Mouse (Mus musculus): ENCODE data around the gene Ahsa2. TPM values are rescaled to one million over a fixed set of nuclear protein-coding genes. Genes with fewer than 3 reads are reported as not detected.
"Not testable (repeated sequence)": the region's sequence is repeated elsewhere in the genome, so short reads cannot be mapped to it uniquely, and the experiment has no call there.

Gene Ahsa2
- polyA plus RNA-seq (2014; fragmentation: Nextera tagmentation; extraction: Ambion mirVana): 161 and 178 TPM in 2 replicates

- WGBS: 1% methylated on average over 52 of the region's 66 CpGs
- no peaks in the 10 kb centered on the region for H3K9me3 ChIP-seq (replicated peaks; ENCODE audit: control insufficient read depth, low read length)
Observed at GRCm38 (mm10) chr11:23497718-23498509, at the start of gene Ahsa2. Gene Ahsa2 (minus strand): TSS chr11:23498030.

GRCm38 (mm10) chr11:23537446-23537845 is 39.6 kb upstream of the Ahsa2 start:
- no peak overlapping the region for H3K27ac ChIP-seq (replicated peaks; ENCODE audit: low read depth, low read length)
- no peaks in the 10 kb centered on the region for H3K36me3 ChIP-seq (replicated peaks; ENCODE audit: control insufficient read depth, insufficient read depth, low read depth, low read length)
- H3K9me3 ChIP-seq (replicated peaks; ENCODE audit: control insufficient read depth, low read length): no peaks in the 10 kb centered on the region
- H3K4me3 ChIP-seq (ENCODE audit: low read depth, low read length): no peak overlapping the region
- WGBS: 85% methylated on average over 2 of the region's 2 CpGs
- H3K27me3 ChIP-seq (ENCODE audit: control insufficient read depth, insufficient read depth, low read length): no peaks in the 10 kb centered on the region
- H3K4me1 ChIP-seq (ENCODE audit: control insufficient read depth, insufficient read depth, low read length): no peaks in the 10 kb centered on the region
- DNase-seq (ENCODE audit: low spot score) (no peak), ATAC-seq (replicated peaks; ENCODE audit: insufficient number of reproducible peaks, low FRiP score, low TSS enrichment, low read depth) (no peak)
- H3K9ac ChIP-seq (replicated peaks; ENCODE audit: low read length): no peak overlapping the region
- H3K4me2 ChIP-seq (ENCODE audit: low read depth, low read length): no peak overlapping the region

More at GRCm38 (mm10) chr11:23497718-23498509, at the start of gene Ahsa2:
- Histone ChIP-seq H3K4me2 (ENCODE audit: low read depth, low read length) (peak within 1 kb of the TSS; percentile 79), H3K27ac (replicated peaks; ENCODE audit: low read depth, low read length) (peak within 1 kb of the TSS; percentile 92), H3K9ac (replicated peaks; ENCODE audit: low read length) (peak within 1 kb of the TSS; percentile 85), H3K4me3 (ENCODE audit: low read depth, low read length) (peak within 1 kb of the TSS; percentile 75), H3K4me1 (ENCODE audit: control insufficient read depth, insufficient read depth, low read length) (no peaks in the 10 kb centered on the region; the same call in 1 of the 2 replicates), H3K36me3 (replicated peaks; ENCODE audit: control insufficient read depth, insufficient read depth, low read depth, low read length) (peaks cover 6% of the 10 kb centered on the region), H3K27me3 (ENCODE audit: control insufficient read depth, insufficient read depth, low read length) (no peaks in the 10 kb centered on the region)
- DNase-seq (ENCODE audit: low spot score) (peak; percentile 98), ATAC-seq (replicated peaks; ENCODE audit: insufficient number of reproducible peaks, low FRiP score, low TSS enrichment, low read depth) (peak; percentile 90)

GRCm38 (mm10) chr11:23520473-23521205 is 22.8 kb upstream of the Ahsa2 start, which contains the start of gene 1700093K21Rik:
Gene 1700093K21Rik (minus strand): TSS chr11:23521155.
- 47% methylated on average over 5 of the region's 5 CpGs for WGBS
- Histone ChIP-seq H3K4me3 (ENCODE audit: low read depth, low read length) (no peak within 1 kb of the TSS), H3K4me2 (ENCODE audit: low read depth, low read length) (no peak within 1 kb of the TSS), H3K36me3 (replicated peaks; ENCODE audit: control insufficient read depth, insufficient read depth, low read depth, low read length) (no peaks in the 10 kb centered on the region), H3K27ac (replicated peaks; ENCODE audit: low read depth, low read length) (no peak within 1 kb of the TSS), H3K9ac (replicated peaks; ENCODE audit: low read length) (no peak within 1 kb of the TSS), H3K27me3 (ENCODE audit: control insufficient read depth, insufficient read depth, low read length) (no peaks in the 10 kb centered on the region), H3K9me3 (replicated peaks; ENCODE audit: control insufficient read depth, low read length) (no peaks in the 10 kb centered on the region), H3K4me1 (ENCODE audit: control insufficient read depth, insufficient read depth, low read length) (no peaks in the 10 kb centered on the region)
- ATAC-seq (replicated peaks; ENCODE audit: insufficient number of reproducible peaks, low FRiP score, low TSS enrichment, low read depth) (no peak), DNase-seq (ENCODE audit: low spot score) (no peak)

- no peak for ATAC-seq (replicated peaks; ENCODE audit: insufficient number of reproducible peaks, low FRiP score, low TSS enrichment, low read depth)
- H3K4me3 ChIP-seq (ENCODE audit: low read depth, low read length): no peak overlapping the region
- H3K27me3 ChIP-seq (ENCODE audit: control insufficient read depth, insufficient read depth, low read length): no peaks in the 10 kb centered on the region
- H3K27ac ChIP-seq (replicated peaks; ENCODE audit: low read depth, low read length): no peak overlapping the region
- no peaks in the 10 kb centered on the region for H3K9me3 ChIP-seq (replicated peaks; ENCODE audit: control insufficient read depth, low read length)
- 76% methylated on average over 3 of the region's 3 CpGs for WGBS
- no peak overlapping the region for H3K9ac ChIP-seq (replicated peaks; ENCODE audit: low read length)
- DNase-seq (ENCODE audit: low spot score): no peak
- H3K4me2 ChIP-seq (ENCODE audit: low read depth, low read length): no peak overlapping the region
- no peaks in the 10 kb centered on the region for H3K36me3 ChIP-seq (replicated peaks; ENCODE audit: control insufficient read depth, insufficient read depth, low read depth, low read length)
- no peaks in the 10 kb centered on the region for H3K4me1 ChIP-seq (ENCODE audit: control insufficient read depth, insufficient read depth, low read length)
Observed at GRCm38 (mm10) chr11:23518981-23519380, 21.2 kb upstream of the Ahsa2 start.

- H3K9ac ChIP-seq (replicated peaks; ENCODE audit: low read length): no peak overlapping the region
- WGBS: 78% methylated on average over 2 of the region's 2 CpGs
- no peaks in the 10 kb centered on the region for H3K36me3 ChIP-seq (replicated peaks; ENCODE audit: control insufficient read depth, insufficient read depth, low read depth, low read length)
- H3K4me2 ChIP-seq (ENCODE audit: low read depth, low read length): no peak overlapping the region
- no peaks in the 10 kb centered on the region for H3K9me3 ChIP-seq (replicated peaks; ENCODE audit: control insufficient read depth, low read length)
- no peak for DNase-seq (ENCODE audit: low spot score)
- H3K4me1 ChIP-seq (ENCODE audit: control insufficient read depth, insufficient read depth, low read length): no peaks in the 10 kb centered on the region
- no peaks in the 10 kb centered on the region for H3K27me3 ChIP-seq (ENCODE audit: control insufficient read depth, insufficient read depth, low read length)
- no peak overlapping the region for H3K4me3 ChIP-seq (ENCODE audit: low read depth, low read length)
- ATAC-seq (replicated peaks; ENCODE audit: insufficient number of reproducible peaks, low FRiP score, low TSS enrichment, low read depth): no peak
- no peak overlapping the region for H3K27ac ChIP-seq (replicated peaks; ENCODE audit: low read depth, low read length)
Observed at GRCm38 (mm10) chr11:23515315-23515714, 17.5 kb upstream of the Ahsa2 start.

- 68% methylated on average over 4 of the region's 4 CpGs for WGBS
- not testable (repeated sequence) for H3K36me3 ChIP-seq (replicated peaks; ENCODE audit: control insufficient read depth, insufficient read depth, low read depth, low read length); DNase-seq (ENCODE audit: low spot score); H3K9me3 ChIP-seq (replicated peaks; ENCODE audit: control insufficient read depth, low read length); H3K4me3 ChIP-seq (ENCODE audit: low read depth, low read length); H3K27me3 ChIP-seq (ENCODE audit: control insufficient read depth, insufficient read depth, low read length); ATAC-seq (replicated peaks; ENCODE audit: insufficient number of reproducible peaks, low FRiP score, low TSS enrichment, low read depth); H3K4me1 ChIP-seq (ENCODE audit: control insufficient read depth, insufficient read depth, low read length); H3K27ac ChIP-seq (replicated peaks; ENCODE audit: low read depth, low read length); H3K4me2 ChIP-seq (ENCODE audit: low read depth, low read length); H3K9ac ChIP-seq (replicated peaks; ENCODE audit: low read length)
Observed at GRCm38 (mm10) chr11:23514785-23515184, 17.0 kb upstream of the Ahsa2 start.

- ATAC-seq (replicated peaks; ENCODE audit: insufficient number of reproducible peaks, low FRiP score, low TSS enrichment, low read depth); H3K27me3 ChIP-seq (ENCODE audit: control insufficient read depth, insufficient read depth, low read length); H3K9ac ChIP-seq (replicated peaks; ENCODE audit: low read length); H3K27ac ChIP-seq (replicated peaks; ENCODE audit: low read depth, low read length); H3K36me3 ChIP-seq (replicated peaks; ENCODE audit: control insufficient read depth, insufficient read depth, low read depth, low read length); H3K9me3 ChIP-seq (replicated peaks; ENCODE audit: control insufficient read depth, low read length); H3K4me3 ChIP-seq (ENCODE audit: low read depth, low read length); H3K4me1 ChIP-seq (ENCODE audit: control insufficient read depth, insufficient read depth, low read length); DNase-seq (ENCODE audit: low spot score); H3K4me2 ChIP-seq (ENCODE audit: low read depth, low read length): not testable (repeated sequence)
- WGBS: 69% methylated on average over 5 of the region's 5 CpGs
Observed at GRCm38 (mm10) chr11:23504801-23505200, 7.0 kb upstream of the Ahsa2 start.

- no peaks in the 10 kb centered on the region; the same call in 1 of the 2 replicates for H3K4me1 ChIP-seq (ENCODE audit: control insufficient read depth, insufficient read depth, low read length)
- peak overlapping the region; percentile 78 for H3K27ac ChIP-seq (replicated peaks; ENCODE audit: low read depth, low read length)
- H3K9me3 ChIP-seq (replicated peaks; ENCODE audit: control insufficient read depth, low read length): no peaks in the 10 kb centered on the region
- no peaks in the 10 kb centered on the region for H3K27me3 ChIP-seq (ENCODE audit: control insufficient read depth, insufficient read depth, low read length)
- WGBS: 67% methylated on average over 5 of the region's 5 CpGs
- peak overlapping the region; percentile 75 for H3K4me3 ChIP-seq (ENCODE audit: low read depth, low read length)
- no peak for DNase-seq (ENCODE audit: low spot score)
- H3K9ac ChIP-seq (replicated peaks; ENCODE audit: low read length): peak overlapping the region; percentile 51
- no peaks in the 10 kb centered on the region; the same call in 1 of the 2 replicates for H3K36me3 ChIP-seq (replicated peaks; ENCODE audit: control insufficient read depth, insufficient read depth, low read depth, low read length)
- peak overlapping the region; percentile 79 for H3K4me2 ChIP-seq (ENCODE audit: low read depth, low read length)
- ATAC-seq (replicated peaks; ENCODE audit: insufficient number of reproducible peaks, low FRiP score, low TSS enrichment, low read depth): no peak
Observed at GRCm38 (mm10) chr11:23498609-23499008, 779 bp upstream of the Ahsa2 start.

Data from embryonic facial prominence, embryonic 11.5 days (tissue).